28 mouse cellular contexts compared by ENCODE assay signal in genomic region chr4:49214341-49214740, GRCm38 (mm10).
"Had no signal": no experiment of that assay in that cellular context is flagged by ENCODE, and none has a peak within 500 bp of the region (broad histone marks: within the 10 kb centered on the region; RNA-seq: fewer than 3 reads in every experiment).

No protein-coding gene starts in this region.

- H3K4me3 ChIP-seq: gastrocnemius, adult 2 months; heart, adult 2 months; heart, embryonic 13.5 days; heart, embryonic 15.5 days; hindbrain, embryonic 10.5 days; hindbrain, embryonic 12.5 days; intestine, embryonic 15.5 days; layer of hippocampus, adult 2 months; left cerebral cortex, adult 2 months; limb, embryonic 10.5 days; limb, embryonic 12.5 days; liver, embryonic 13.5 days had no signal

- H3K9ac ChIP-seq: heart, embryonic 13.5 days; heart, embryonic 15.5 days; hindbrain, embryonic 12.5 days; hindbrain, embryonic 14.5 days; intestine, embryonic 15.5 days; limb, embryonic 12.5 days; liver, embryonic 13.5 days had no signal

- H3K4me2 ChIP-seq: heart, embryonic 11.5 days; heart, embryonic 13.5 days; heart, embryonic 15.5 days; hindbrain, embryonic 12.5 days; hindbrain, embryonic 14.5 days; intestine, embryonic 15.5 days; limb, embryonic 12.5 days; liver, embryonic 11.5 days; liver, embryonic 13.5 days had no signal

- H3K9me3 ChIP-seq: heart, embryonic 13.5 days; heart, embryonic 15.5 days; hindbrain, embryonic 10.5 days; hindbrain, embryonic 12.5 days; intestine, embryonic 15.5 days; limb, embryonic 10.5 days; limb, embryonic 12.5 days; liver, embryonic 13.5 days had no signal

- H3K4me1 ChIP-seq: heart, embryonic 13.5 days; heart, embryonic 15.5 days; hindbrain, embryonic 10.5 days; intestine, embryonic 15.5 days; limb, embryonic 10.5 days; limb, embryonic 12.5 days; liver, embryonic 13.5 days had no signal

- DNase-seq: gastrocnemius, adult 2 months; gastrocnemius, postnatal 10 days; gastrocnemius, postnatal 25 days; heart, adult 2 months; heart, postnatal 14 days; heart, postnatal 36 days; kidney, adult 18-20 months; kidney, adult 8-10 months; kidney, postnatal 10 days; kidney, postnatal 25 days; kidney, postnatal 4 days; liver; liver, embryonic 13.5 days had no signal

- H3K27ac ChIP-seq: gastrocnemius, adult 2 months; heart, adult 2 months; heart, embryonic 13.5 days; heart, embryonic 15.5 days; hindbrain, embryonic 10.5 days; hindbrain, embryonic 12.5 days; hindbrain, embryonic 14.5 days; intestine, embryonic 15.5 days; layer of hippocampus, adult 2 months; left cerebral cortex, adult 2 months; limb, embryonic 10.5 days; limb, embryonic 12.5 days; liver, embryonic 13.5 days had no signal

- ATAC-seq: hindbrain, embryonic 16.5 days; inflammation-experienced regulatory T-cells, adult 6 months; intestine, embryonic 15.5 days; intestine, postnatal 0 days had no signal

- H3K36me3 ChIP-seq: heart, embryonic 13.5 days; heart, embryonic 15.5 days; hindbrain, embryonic 10.5 days; hindbrain, embryonic 12.5 days; intestine, embryonic 15.5 days; limb, embryonic 10.5 days; limb, embryonic 12.5 days; liver, embryonic 13.5 days had no signal

- H3K27me3 ChIP-seq: heart, embryonic 13.5 days; heart, embryonic 15.5 days; hindbrain, embryonic 12.5 days; intestine, embryonic 15.5 days; limb, embryonic 12.5 days; liver, embryonic 13.5 days had no signal
